ENCODE assay signal across 16 mouse cellular contexts in the genomic region with DNA sequence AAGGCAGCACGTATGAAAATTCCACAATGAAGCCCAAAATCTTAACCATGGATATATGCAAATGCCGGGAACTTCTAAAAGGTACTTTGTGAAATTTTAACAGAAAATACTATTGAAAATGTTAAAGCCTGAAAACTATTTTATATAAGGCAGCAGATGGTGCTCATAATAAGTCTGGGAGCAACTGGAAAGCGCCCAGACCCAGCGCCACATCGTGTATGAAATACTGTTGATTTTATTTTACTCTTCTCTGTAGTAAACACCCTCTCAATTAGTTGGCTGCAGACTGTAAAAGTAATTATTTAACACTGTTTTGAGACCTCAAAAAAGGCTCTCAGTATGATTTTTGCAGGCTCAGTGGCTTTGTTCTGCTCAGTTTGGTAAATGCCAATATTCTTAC.
"Had no signal": no experiment of that assay in that cellular context is flagged by ENCODE, and none has a peak within 500 bp of the region (broad histone marks: within the 10 kb centered on the region; RNA-seq: fewer than 3 reads in every experiment).

No protein-coding gene starts in this region.

- H3K9ac ChIP-seq: liver, embryonic 15.5 days; neural tube, embryonic 15.5 days had no signal

- DNase-seq: kidney, adult 18-20 months; kidney, postnatal 25 days; lung, adult 2 months; lung, postnatal 10 days; lung, postnatal 4 days; midbrain, embryonic 14.5 days; right cerebral cortex, adult 18-20 months; right cerebral cortex, postnatal 25 days; thymus, postnatal 4 days had no signal

- H3K27me3 ChIP-seq: liver, embryonic 15.5 days; neural tube, embryonic 15.5 days had no signal

- H3K4me1 ChIP-seq: limb, embryonic 10.5 days; liver, embryonic 15.5 days; neural tube, embryonic 15.5 days had no signal

- H3K4me3 ChIP-seq: left cerebral cortex, adult 2 months; limb, embryonic 10.5 days; liver, embryonic 15.5 days; midbrain, embryonic 10.5 days; myocyte; neural tube, embryonic 15.5 days had no signal

- H3K4me2 ChIP-seq: liver, embryonic 11.5 days; liver, embryonic 15.5 days; neural tube, embryonic 15.5 days had no signal

- H3K9me3 ChIP-seq: limb, embryonic 10.5 days; liver, embryonic 15.5 days; midbrain, embryonic 10.5 days; neural tube, embryonic 15.5 days had no signal

- H3K27ac ChIP-seq: left cerebral cortex, adult 2 months; limb, embryonic 10.5 days; liver, embryonic 15.5 days; midbrain, embryonic 10.5 days; neural tube, embryonic 15.5 days had no signal
